10 mouse cellular contexts compared by ENCODE assay signal in the genomic region with DNA sequence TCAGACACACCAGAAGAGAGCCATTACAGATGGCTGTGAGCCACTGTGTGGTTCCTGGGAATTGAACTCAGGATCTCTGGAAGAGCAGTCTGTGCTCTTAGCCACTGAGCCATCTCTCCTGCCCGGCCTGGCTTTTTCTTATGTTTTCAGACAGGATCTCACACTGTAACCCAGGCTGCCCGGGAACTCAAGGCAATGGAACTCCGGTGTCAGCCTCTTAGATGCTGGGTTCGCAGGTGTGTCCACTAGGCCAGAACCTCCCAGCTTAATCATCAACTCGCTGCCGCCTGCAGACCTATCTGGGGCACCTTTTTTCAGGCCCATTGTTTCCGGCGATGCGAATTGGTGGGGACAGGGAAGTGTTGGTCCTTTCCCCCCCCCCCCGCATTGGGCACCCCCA. TPM values are rescaled to one million over a fixed set of nuclear protein-coding genes. Genes with fewer than 3 reads are reported as not detected.
DNase-seq lines count a peak whose midpoint lies in the region; ATAC-seq lines count a peak whose summit lies in the region.
"Had no signal": no experiment of that assay in that cellular context is flagged by ENCODE, and none has a peak within 500 bp of the region (broad histone marks: within the 10 kb centered on the region; RNA-seq: fewer than 3 reads in every experiment).

No protein-coding gene starts in this region.

- no peaks in the 10 kb centered on the region for H3K9me3 ChIP-seq in heart, embryonic 12.5 days (replicated peaks)
- no peaks in the 10 kb centered on the region for H3K9me3 ChIP-seq in liver, embryonic 15.5 days (replicated peaks)
- H3K9me3 ChIP-seq: limb, embryonic 12.5 days had no signal

- H3K27ac ChIP-seq in heart, embryonic 12.5 days (ENCODE audit: poor library complexity, severe bottlenecking), result peak overlapping the region; percentile 32; the same call in 1 of the 2 replicates
- peak overlapping the region; percentile 98 for H3K27ac ChIP-seq in liver, embryonic 15.5 days (replicated peaks)

- 48% methylated on average over 10 of the region's 10 CpGs for WGBS in heart, embryonic 12.5 days
- WGBS in liver, embryonic 15.5 days (ENCODE audit: insufficient replicate concordance), result 41% methylated on average over 10 of the region's 10 CpGs

- H3K9ac ChIP-seq in heart, embryonic 12.5 days, result no peak overlapping the region
- peak overlapping the region; percentile 72 for H3K9ac ChIP-seq in liver, embryonic 15.5 days
- H3K9ac ChIP-seq: limb, embryonic 12.5 days had no signal

- DNase-seq in heart, postnatal 14 days, result no peak
- DNase-seq in MN1 (ENCODE audit: low spot score), result peak; percentile 37
- peak; percentile 71 for DNase-seq in kidney, adult 18-20 months
- DNase-seq in layer of hippocampus, postnatal 25 days (ENCODE audit: extremely low spot score in 1 of 2, low spot score in 1 of 2), result no peak
- DNase-seq in yolk sac, embryonic 10.5 days (ENCODE audit: low spot score), result no peak
- no peak for DNase-seq in cerebellum, postnatal 36 days

- intact Hi-C loops in heart, postnatal 14 days (cut with DNase I), result no loop called here

- H3K27me3 ChIP-seq in heart, embryonic 12.5 days (replicated peaks), result peaks cover 30% of the 10 kb centered on the region
- H3K27me3 ChIP-seq in liver, embryonic 15.5 days, result no peaks in the 10 kb centered on the region

- no peaks in the 10 kb centered on the region for H3K36me3 ChIP-seq in heart, embryonic 12.5 days
- H3K36me3 ChIP-seq in liver, embryonic 15.5 days (replicated peaks), result peaks cover 21% of the 10 kb centered on the region

- H3K4me1 ChIP-seq in heart, embryonic 12.5 days (replicated peaks), result peaks cover 12% of the 10 kb centered on the region
- H3K4me1 ChIP-seq in liver, embryonic 15.5 days (replicated peaks), result peaks cover 90% of the 10 kb centered on the region

- no peak overlapping the region for H3K4me3 ChIP-seq in heart, embryonic 12.5 days
- H3K4me3 ChIP-seq in liver, embryonic 15.5 days (replicated peaks), result peak overlapping the region; percentile 63

- peak overlapping the region; percentile 23; the same call in 1 of the 2 replicates for H3K4me2 ChIP-seq in heart, embryonic 12.5 days
- peak overlapping the region; percentile 91 for H3K4me2 ChIP-seq in liver, embryonic 15.5 days

- no peak for ATAC-seq in heart, embryonic 12.5 days (ENCODE audit: insufficient number of reproducible peaks, low FRiP score)
- no peak for ATAC-seq in liver, embryonic 15.5 days (ENCODE audit: insufficient read depth)

RNA-seq across cellular contexts. Expression of a gene that starts 1.1 kb away (rescaled TPM):
- 2.5 and 2.7 TPM in 2 replicates for polyA plus RNA-seq in heart, embryonic 12.5 days (2016; fragmentation: Nextera tagmentation; extraction: Ambion mirVana)
- 10 to 100 TPM; 22.4 to 23.9 TPM for total RNA-seq in heart, postnatal 14 days (2021)
- polyA plus RNA-seq in liver, embryonic 15.5 days (2015; fragmentation: Nextera tagmentation; extraction: Ambion mirVana), result 12.6 and 15.2 TPM in 2 replicates
- total RNA-seq in layer of hippocampus, postnatal 25 days (2021), result 10 to 100 TPM; 15.0 to 18.7 TPM

RNA-seq across cellular contexts. Expression of a gene that starts 22.5 kb away (rescaled TPM):
- polyA plus RNA-seq in heart, embryonic 12.5 days (2016; fragmentation: Nextera tagmentation; extraction: Ambion mirVana), result 1.7 and 1.8 TPM in 2 replicates
- total RNA-seq in heart, postnatal 14 days (2021), result 1 to 10 TPM; 3.8 to 4.0 TPM
- polyA plus RNA-seq in liver, embryonic 15.5 days (2015; fragmentation: Nextera tagmentation; extraction: Ambion mirVana), result 0.25 and 0.38 TPM in 2 replicates
- total RNA-seq in layer of hippocampus, postnatal 25 days (2021), result 10 to 100 TPM; 19.4 to 22.4 TPM

RNA-seq across cellular contexts. Expression of a gene that starts 32.3 kb away (rescaled TPM):
- polyA plus RNA-seq in heart, embryonic 12.5 days (2016; fragmentation: Nextera tagmentation; extraction: Ambion mirVana), result not detected in 2 replicates
- under 1 TPM; 0.12 to 0.59 TPM for total RNA-seq in heart, postnatal 14 days (2021)
- 0.22 TPM in 2 replicates for polyA plus RNA-seq in liver, embryonic 15.5 days (2015; fragmentation: Nextera tagmentation; extraction: Ambion mirVana)
- total RNA-seq in layer of hippocampus, postnatal 25 days (2021), result 1 to 10 TPM in 1 of 2 experiments, under 1 TPM in 1; 0.94 to 1.4 TPM
- polyA plus RNA-seq: limb, embryonic 12.5 days; neural tube, embryonic 14.5 days had no signal

RNA-seq across cellular contexts. Expression of a gene that starts 33.1 kb away (rescaled TPM):
- polyA plus RNA-seq in heart, embryonic 12.5 days (2016; fragmentation: Nextera tagmentation; extraction: Ambion mirVana), result 81.8 and 87.0 TPM in 2 replicates
- total RNA-seq in heart, postnatal 14 days (2021), result 10 to 100 TPM; 38.8 to 40.1 TPM
- 48.1 and 51.2 TPM in 2 replicates for polyA plus RNA-seq in liver, embryonic 15.5 days (2015; fragmentation: Nextera tagmentation; extraction: Ambion mirVana)
- total RNA-seq in layer of hippocampus, postnatal 25 days (2021), result 10 to 100 TPM; 92.7 to 95.6 TPM

RNA-seq across cellular contexts. Expression of a gene that starts 35.7 kb away (rescaled TPM):
- polyA plus RNA-seq in heart, embryonic 12.5 days (2016; fragmentation: Nextera tagmentation; extraction: Ambion mirVana), result 7.2 and 8.1 TPM in 2 replicates
- total RNA-seq in heart, postnatal 14 days (2021), result 10 to 100 TPM in 1 of 2 experiments, 1 to 10 TPM in 1; 9.4 to 11.1 TPM
- 6.7 and 8.2 TPM in 2 replicates for polyA plus RNA-seq in liver, embryonic 15.5 days (2015; fragmentation: Nextera tagmentation; extraction: Ambion mirVana)
- total RNA-seq in layer of hippocampus, postnatal 25 days (2021), result 100 to 1,000 TPM; 411 to 437 TPM

Comparison
In these comparisons a context has a peak if more than half of its experiments do, and no peak if none do; other contexts are left out.
1. DNase-seq: peak in MN1 (single experiment) and kidney, adult 18-20 months (single experiment); none in heart, postnatal 14 days (0 of 2), layer of hippocampus, postnatal 25 days (0 of 2), yolk sac, embryonic 10.5 days (single experiment) and cerebellum, postnatal 36 days (0 of 2).
2. RNA of a gene that starts 22.5 kb away (total RNA-seq): 19.4 to 22.4 TPM in layer of hippocampus, postnatal 25 days; 3.8 to 4.0 TPM in heart, postnatal 14 days; every median in the first group is over 4 times any median in the second.